In the genomic region with DNA sequence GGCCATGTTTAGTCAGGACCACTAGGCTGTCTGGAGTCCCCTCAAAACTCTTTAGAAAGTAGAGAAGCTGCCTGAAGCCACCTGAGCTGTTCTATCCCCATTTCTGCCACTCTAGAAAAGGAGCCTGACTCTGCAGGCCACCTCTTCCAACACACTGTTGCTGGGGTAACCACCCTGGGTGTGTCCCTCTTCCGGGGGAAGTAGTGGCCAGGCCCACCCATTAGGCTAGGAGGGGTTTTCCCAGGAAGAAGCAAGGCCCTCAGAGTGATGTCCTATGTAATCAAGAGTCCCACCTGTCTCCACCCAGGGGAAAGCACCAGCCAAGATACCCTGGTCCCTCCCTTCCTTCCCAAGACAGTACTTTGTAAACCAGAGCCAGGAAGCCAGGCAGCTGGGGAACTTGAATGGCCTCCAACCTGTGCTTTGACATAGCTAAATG, we compare ENCODE assay signal across 8 mouse cellular contexts. TPM values are rescaled to one million over a fixed set of nuclear protein-coding genes. Genes with fewer than 3 reads are reported as not detected.
DNase-seq lines count a peak whose midpoint lies in the region; ATAC-seq and TF ChIP-seq lines count a peak whose summit lies in the region.

No protein-coding gene starts in this region.

- H3K4me1 ChIP-seq in stomach, embryonic 15.5 days, result no peaks in the 10 kb centered on the region
- H3K4me1 ChIP-seq in stomach, postnatal 0 days (replicated peaks; ENCODE audit: control insufficient read depth, insufficient read depth), result no peaks in the 10 kb centered on the region
- peaks cover 60% of the 10 kb centered on the region for H3K4me1 ChIP-seq in liver, embryonic 13.5 days (replicated peaks)
- no peaks in the 10 kb centered on the region for H3K4me1 ChIP-seq in stomach, embryonic 16.5 days (ENCODE audit: control insufficient read depth, insufficient read depth, low read length)
- H3K4me1 ChIP-seq in hindbrain, embryonic 11.5 days (replicated peaks; ENCODE audit: control insufficient read depth, insufficient read depth, low read length), result no peaks in the 10 kb centered on the region

- H3K36me3 ChIP-seq in stomach, embryonic 15.5 days, result no peaks in the 10 kb centered on the region
- no peaks in the 10 kb centered on the region for H3K36me3 ChIP-seq in stomach, postnatal 0 days (ENCODE audit: control insufficient read depth, insufficient read depth, low read length)
- no peaks in the 10 kb centered on the region for H3K36me3 ChIP-seq in liver, embryonic 13.5 days
- no peaks in the 10 kb centered on the region for H3K36me3 ChIP-seq in stomach, embryonic 16.5 days (ENCODE audit: control insufficient read depth, insufficient read depth, low read length)
- H3K36me3 ChIP-seq in hindbrain, embryonic 11.5 days (ENCODE audit: control insufficient read depth, insufficient read depth, low read length), result no peaks in the 10 kb centered on the region

- TF ChIP-seq EP300 in stomach, postnatal 0 days (optimal IDR thresholded peaks at IDR 0.05), result no peak

- H3K4me3 ChIP-seq in stomach, embryonic 15.5 days (replicated peaks), result no peak overlapping the region
- no peak overlapping the region for H3K4me3 ChIP-seq in stomach, postnatal 0 days (ENCODE audit: low read depth, low read length)
- no peak overlapping the region for H3K4me3 ChIP-seq in liver, embryonic 13.5 days (replicated peaks)
- no peak overlapping the region for H3K4me3 ChIP-seq in stomach, embryonic 16.5 days (replicated peaks; ENCODE audit: low read length)
- H3K4me3 ChIP-seq in hindbrain, embryonic 11.5 days (ENCODE audit: low read depth, low read length), result no peak overlapping the region

- TF ChIP-seq CTCF in stomach, postnatal 0 days (IDR thresholded peaks at IDR 0.05; ENCODE audit: low read depth), result no peak

- H3K9me3 ChIP-seq in stomach, embryonic 15.5 days, result no peaks in the 10 kb centered on the region
- H3K9me3 ChIP-seq in stomach, postnatal 0 days (ENCODE audit: control insufficient read depth, low read length), result no peaks in the 10 kb centered on the region
- H3K9me3 ChIP-seq in liver, embryonic 13.5 days (replicated peaks), result no peaks in the 10 kb centered on the region
- no peaks in the 10 kb centered on the region for H3K9me3 ChIP-seq in stomach, embryonic 16.5 days (replicated peaks; ENCODE audit: control insufficient read depth, low read length)
- no peaks in the 10 kb centered on the region for H3K9me3 ChIP-seq in hindbrain, embryonic 11.5 days (ENCODE audit: control insufficient read depth, low read length)

- H3K27me3 ChIP-seq in stomach, embryonic 15.5 days (replicated peaks), result no peaks in the 10 kb centered on the region
- no peaks in the 10 kb centered on the region for H3K27me3 ChIP-seq in stomach, postnatal 0 days (ENCODE audit: control insufficient read depth, insufficient read depth, low read length)
- H3K27me3 ChIP-seq in liver, embryonic 13.5 days, result no peaks in the 10 kb centered on the region
- H3K27me3 ChIP-seq in stomach, embryonic 16.5 days (ENCODE audit: control insufficient read depth, insufficient read depth, low read length), result no peaks in the 10 kb centered on the region
- H3K27me3 ChIP-seq in hindbrain, embryonic 11.5 days (ENCODE audit: control insufficient read depth, insufficient read depth, low read length), result no peaks in the 10 kb centered on the region

- WGBS in stomach, embryonic 15.5 days, result 54% methylated on average over 1 of the region's 1 CpGs
- WGBS in stomach, postnatal 0 days, result 63% methylated on average over 1 of the region's 1 CpGs
- WGBS in liver, embryonic 13.5 days (ENCODE audit: insufficient replicate concordance), result 23% methylated on average over 1 of the region's 1 CpGs
- 37% methylated on average over 1 of the region's 1 CpGs for whole genome bisulfite sequencing in stomach, embryonic 16.5 days
- 90% methylated on average over 1 of the region's 1 CpGs for WGBS in hindbrain, embryonic 11.5 days

- DNase-seq in stomach, postnatal 0 days (ENCODE audit: low spot score), result no peak
- DNase-seq in gastrocnemius, postnatal 25 days, result peak; percentile 42
- DNase-seq in liver, embryonic 13.5 days, result no peak
- DNase-seq in cerebellum, adult 18-20 months, result no peak
- DNase-seq in thymus, postnatal 36 days, result no peak
- DNase-seq in hindbrain, embryonic 11.5 days (ENCODE audit: low spot score), result no peak

- ATAC-seq in stomach, embryonic 15.5 days (ENCODE audit: insufficient read depth, low FRiP score, low read depth), result peak; percentile 57; the same call in 1 of the 2 replicates
- no peak for ATAC-seq in stomach, postnatal 0 days (ENCODE audit: low FRiP score, low TSS enrichment)
- peak; percentile 87 for ATAC-seq in liver, embryonic 13.5 days (ENCODE audit: low read depth)
- peak; percentile 12; the same call in 1 of the 2 replicates for ATAC-seq in stomach, embryonic 16.5 days (ENCODE audit: insufficient read depth, low FRiP score)
- ATAC-seq in hindbrain, embryonic 11.5 days (ENCODE audit: low FRiP score), result no peak

- H3K27ac ChIP-seq in stomach, embryonic 15.5 days, result no peak overlapping the region
- H3K27ac ChIP-seq in stomach, postnatal 0 days (replicated peaks), result no peak overlapping the region
- H3K27ac ChIP-seq in liver, embryonic 13.5 days, result peak overlapping the region; percentile 93
- H3K27ac ChIP-seq in stomach, embryonic 16.5 days (ENCODE audit: low read length), result no peak overlapping the region
- H3K27ac ChIP-seq in hindbrain, embryonic 11.5 days (ENCODE audit: low read depth, low read length), result no peak overlapping the region

- H3K4me2 ChIP-seq in stomach, embryonic 15.5 days, result no peak overlapping the region
- no peak overlapping the region for H3K4me2 ChIP-seq in stomach, postnatal 0 days (replicated peaks; ENCODE audit: low read depth)
- peak overlapping the region; percentile 32 for H3K4me2 ChIP-seq in liver, embryonic 13.5 days
- no peak overlapping the region for H3K4me2 ChIP-seq in stomach, embryonic 16.5 days (ENCODE audit: low read depth, low read length)
- no peak overlapping the region for H3K4me2 ChIP-seq in hindbrain, embryonic 11.5 days (replicated peaks; ENCODE audit: low read depth, low read length)

- H3K9ac ChIP-seq in stomach, embryonic 15.5 days, result no peak overlapping the region
- no peak overlapping the region for H3K9ac ChIP-seq in stomach, postnatal 0 days (ENCODE audit: low read length)
- H3K9ac ChIP-seq in liver, embryonic 13.5 days, result peak overlapping the region; percentile 46
- no peak overlapping the region for H3K9ac ChIP-seq in stomach, embryonic 16.5 days (ENCODE audit: low read length)
- H3K9ac ChIP-seq in hindbrain, embryonic 11.5 days (ENCODE audit: low read depth, low read length), result no peak overlapping the region

RNA-seq across cellular contexts. Expression of a gene that starts 17.3 kb away (rescaled TPM):
- 11.2 and 12.0 TPM in 2 replicates for polyA plus RNA-seq in stomach, embryonic 15.5 days (2015; fragmentation: Nextera tagmentation; extraction: Ambion mirVana)
- polyA plus RNA-seq in stomach, postnatal 0 days (2015; fragmentation: Nextera tagmentation; extraction: Ambion mirVana), result 9.8 and 11.3 TPM in 2 replicates
- total RNA-seq in gastrocnemius, postnatal 25 days (2021), result 1 to 10 TPM; 4.8 to 6.9 TPM
- polyA plus RNA-seq in liver, embryonic 13.5 days (2015; fragmentation: Nextera tagmentation; extraction: Ambion mirVana), result 7.0 and 9.2 TPM in 2 replicates
- 12.8 TPM in 2 replicates for polyA plus RNA-seq in stomach, embryonic 16.5 days (2015; fragmentation: Nextera tagmentation; extraction: Ambion mirVana)
- 12.5 and 14.3 TPM in 2 replicates for polyA plus RNA-seq in hindbrain, embryonic 11.5 days (2014; fragmentation: Nextera tagmentation; extraction: Ambion mirVana)

RNA-seq across cellular contexts. Expression of a gene that starts 47.8 kb away (rescaled TPM):
- 2.4 and 3.0 TPM in 2 replicates for polyA plus RNA-seq in stomach, embryonic 15.5 days (2015; fragmentation: Nextera tagmentation; extraction: Ambion mirVana)
- 1.4 and 1.9 TPM in 2 replicates for polyA plus RNA-seq in stomach, postnatal 0 days (2015; fragmentation: Nextera tagmentation; extraction: Ambion mirVana)
- 1 to 10 TPM; 3.0 to 3.5 TPM for total RNA-seq in gastrocnemius, postnatal 25 days (2021)
- 0.38 and 0.50 TPM in 2 replicates for polyA plus RNA-seq in liver, embryonic 13.5 days (2015; fragmentation: Nextera tagmentation; extraction: Ambion mirVana)
- 1.8 and 1.9 TPM in 2 replicates for polyA plus RNA-seq in stomach, embryonic 16.5 days (2015; fragmentation: Nextera tagmentation; extraction: Ambion mirVana)
- 0.88 and 1.2 TPM in 2 replicates for polyA plus RNA-seq in hindbrain, embryonic 11.5 days (2014; fragmentation: Nextera tagmentation; extraction: Ambion mirVana)

Comparison
In these comparisons a context has a peak if more than half of its experiments do, and no peak if none do; other contexts are left out.
1. ATAC-seq: peak in stomach, embryonic 15.5 days (single experiment), liver, embryonic 13.5 days (single experiment) and stomach, embryonic 16.5 days (single experiment); none in stomach, postnatal 0 days (single experiment) and hindbrain, embryonic 11.5 days (single experiment).